Mouse (Mus musculus) liver, embryonic 13.5 days (tissue): ENCODE results near the gene Gm11116. TPM values are rescaled to one million over a fixed set of nuclear protein-coding genes. Genes with fewer than 3 reads are reported as not detected.
"Not testable (repeated sequence)": the region's sequence is repeated elsewhere in the genome, so short reads cannot be mapped to it uniquely, and the experiment has no call there.

Experiments
- ATAC-seq: fragments of 200-750 bp; cut with Nextera tagmentation; 2 replicates; pipeline ENCODE4 v1.8.0; 2017; ENCODE audit warnings: low read depth, mild to moderate bottlenecking, moderate number of reproducible peaks, moderate library complexity
- DNase-seq: peaks from one replicate; pipeline ENCODE4 v3.0.0; 2022
- H3K27ac ChIP-seq: fragments of 300-500 bp; sonication (generic); 2 replicates; pipeline ENCODE4 v1.5.1; 2015; ENCODE audit warnings: moderate library complexity, mild to moderate bottlenecking, inconsistent platforms
- H3K27me3 ChIP-seq: fragments of 300-500 bp; sonication (generic); 2 replicates; pipeline ENCODE4 v1.6.1; 2015; ENCODE audit warnings: mild to moderate bottlenecking, inconsistent platforms
- H3K36me3 ChIP-seq: fragments of 300-500 bp; sonication (generic); 2 replicates; pipeline ENCODE4 v1.6.1; 2015; ENCODE audit warnings: mild to moderate bottlenecking, inconsistent platforms
- H3K4me1 ChIP-seq: fragments of 300-500 bp; sonication (generic); replicated peaks from 2 replicates; pipeline ENCODE4 v1.6.1; 2015; ENCODE audit warnings: inconsistent platforms
- H3K4me2 ChIP-seq: fragments of 300-500 bp; sonication (generic); 2 replicates; pipeline ENCODE4 v1.6.1; 2015; ENCODE audit warnings: inconsistent platforms, mild to moderate bottlenecking, moderate library complexity
- H3K4me3 ChIP-seq: fragments of 300-500 bp; sonication (generic); replicated peaks from 2 replicates; pipeline ENCODE4 v1.5.1; 2015; ENCODE audit warnings: mild to moderate bottlenecking, inconsistent platforms
- H3K9ac ChIP-seq: fragments of 300-500 bp; sonication (generic); 2 replicates; pipeline ENCODE4 v1.6.1; 2015; ENCODE audit warnings: mild to moderate bottlenecking, inconsistent platforms
- H3K9me3 ChIP-seq: fragments of 300-500 bp; sonication (generic); replicated peaks from 2 replicates; pipeline ENCODE4 v1.6.1; 2016; ENCODE audit warnings: inconsistent platforms
- WGBS: fragments of 180-500 bp; shearing (Covaris S2); methylation state at CpG from one replicate; pipeline ENCODE4 v1.1.7; 2015; ENCODE audit not compliant: insufficient replicate concordance; 5-methylcytosine and 5-hydroxymethylcytosine counted together
- polyA plus RNA-seq: library from polyadenylated mRNA; unstranded; fragments of >200 nt; fragmentation: Nextera tagmentation; extraction: Ambion mirVana; gene quantifications from 2 replicates; pipeline ENCODE4 v1.2.1, GENCODE M21; 2015

The Gm11116 gene
- polyA plus RNA-seq, result not detected in 2 replicates

GRCm38 (mm10) chr5:88111430-88111829, at the start of gene Gm11116:
Gene Gm11116, minus strand, starts transcription at chr5:88111530.
- Histone ChIP-seq H3K36me3 (no peaks in the 10 kb centered on the region), H3K4me3 (no peak within 1 kb of the TSS), H3K4me2 (no peak within 1 kb of the TSS), H3K27me3 (no peaks in the 10 kb centered on the region), H3K9me3 (no peaks in the 10 kb centered on the region; the same call in 1 of the 2 replicates), H3K9ac (no peak within 1 kb of the TSS), H3K4me1 (no peaks in the 10 kb centered on the region), H3K27ac (no peak within 1 kb of the TSS)
- 50% methylated on average over 1 of the region's 1 CpGs for WGBS
- ATAC-seq (no peak), DNase-seq (no peak)

GRCm38 (mm10) chr5:88153999-88154398, 42.7 kb upstream of the Gm11116 start, which contains the start of gene Gm11115:
Gene Gm11115, minus strand, starts transcription at chr5:88154099.
- no peak within 1 kb of the TSS for H3K9ac ChIP-seq
- H3K4me2 ChIP-seq, result no peak within 1 kb of the TSS
- H3K27me3 ChIP-seq, result no peaks in the 10 kb centered on the region
- no peak for ATAC-seq
- H3K9me3 ChIP-seq, result 0 out of 2 replicates have a peak, but pooled peaks cover 8% of the 10 kb centered on the region
- H3K36me3 ChIP-seq, result no peaks in the 10 kb centered on the region
- no peak within 1 kb of the TSS for H3K27ac ChIP-seq
- no peaks in the 10 kb centered on the region for H3K4me1 ChIP-seq
- no peak for DNase-seq
- H3K4me3 ChIP-seq, result no peak within 1 kb of the TSS

- DNase-seq, H3K9me3 ChIP-seq, H3K27me3 ChIP-seq, H3K27ac ChIP-seq, H3K36me3 ChIP-seq, H3K4me1 ChIP-seq, ATAC-seq, H3K4me3 ChIP-seq, H3K9ac ChIP-seq, H3K4me2 ChIP-seq: not testable (repeated sequence)
Observed at GRCm38 (mm10) chr5:88086256-88086655, 25.1 kb downstream of the Gm11116 start, which contains the start of gene Smr2. Gene Smr2, plus strand, starts transcription at chr5:88086556.

Other genes with a start within 250 kb of the Gm11116 start
- gene Odam, start 226.5 kb downstream of the Gm11116 start, polyA plus RNA-seq, result not detected in 2 replicates
- not detected in 2 replicates for gene Csn3, start 186.0 kb downstream of the Gm11116 start, polyA plus RNA-seq
- not detected in 2 replicates for gene 2310003L06Rik, start 142.1 kb downstream of the Gm11116 start, polyA plus RNA-seq
- not detected in 2 replicates for gene Gm28434, start 142.0 kb downstream of the Gm11116 start, polyA plus RNA-seq
- gene Cabs1, start 132.1 kb downstream of the Gm11116 start, polyA plus RNA-seq, result not detected in 2 replicates
- not detected in 2 replicates for gene Smr3a, start 109.0 kb downstream of the Gm11116 start, polyA plus RNA-seq
- not detected in 2 replicates for gene Smr2, start 25.0 kb downstream of the Gm11116 start, polyA plus RNA-seq
- gene Gm11115, start 42.6 kb upstream of the Gm11116 start, polyA plus RNA-seq, result not detected in 2 replicates
- gene Gm7714, start 157.4 kb upstream of the Gm11116 start, polyA plus RNA-seq, result not detected in 2 replicates
- not detected in 2 replicates for gene Prol1, start 205.8 kb upstream of the Gm11116 start, polyA plus RNA-seq